ENCODE assay signal across 26 mouse cellular contexts in the genomic region with DNA sequence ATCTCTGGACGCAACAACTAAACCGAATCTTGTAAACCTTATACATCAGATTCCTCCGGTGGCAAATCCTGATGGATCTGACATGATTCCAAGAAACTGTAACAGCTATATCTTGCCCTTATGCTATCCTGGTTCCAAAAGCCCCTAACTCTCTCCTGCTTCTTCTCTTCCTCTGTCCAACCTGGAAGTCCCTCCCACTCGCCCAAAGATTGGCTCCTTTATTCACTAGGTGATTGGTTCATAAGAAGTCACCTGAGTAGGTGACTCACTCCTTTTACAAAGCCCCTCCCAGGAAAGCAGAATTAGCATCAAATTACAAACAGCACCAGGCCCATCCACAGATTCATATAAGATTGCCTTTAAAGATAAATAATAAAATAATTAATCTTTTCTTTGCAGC.
A peak's percentile ranks its signal among the peaks of the same experiment; 100 is the strongest.
DNase-seq lines count a peak whose midpoint lies in the region; ATAC-seq and TF ChIP-seq lines count a peak whose summit lies in the region.
"Had no signal": no experiment of that assay in that cellular context is flagged by ENCODE, and none has a peak within 500 bp of the region (broad histone marks: within the 10 kb centered on the region; RNA-seq: fewer than 3 reads in every experiment).

No protein-coding gene starts in this region.

- H3K4me3 ChIP-seq in cerebellum, adult 2 months (replicated peaks; ENCODE audit: insufficient read depth, low read depth, low read length), result peak overlapping the region; percentile 75
- no peak overlapping the region for H3K4me3 ChIP-seq in kidney, embryonic 14.5 days (ENCODE audit: low read length)
- H3K4me3 ChIP-seq: embryonic facial prominence, embryonic 15.5 days; erythroblast, embryonic 14.5 days; forebrain, embryonic 10.5 days; heart, embryonic 10.5 days; hindbrain, embryonic 12.5 days had no signal

- H3K9me3 ChIP-seq in kidney, embryonic 14.5 days (ENCODE audit: control insufficient read depth, low read length), result no peaks in the 10 kb centered on the region
- H3K9me3 ChIP-seq: embryonic facial prominence, embryonic 15.5 days; forebrain, embryonic 10.5 days; heart, embryonic 10.5 days; hindbrain, embryonic 12.5 days had no signal

- H3K27ac ChIP-seq in cerebellum, adult 2 months (ENCODE audit: insufficient read depth, low read length), result 0 out of 2 replicates have a peak overlapping the region, but pooled peaks have one; percentile 56
- H3K27ac ChIP-seq in kidney, embryonic 14.5 days (ENCODE audit: low read depth, low read length), result no peak overlapping the region
- H3K27ac ChIP-seq: embryonic facial prominence, embryonic 15.5 days; forebrain, embryonic 10.5 days; heart, embryonic 10.5 days; hindbrain, embryonic 12.5 days had no signal

- 33% methylated on average over 4 of the region's 4 CpGs for WGBS in cerebellum, adult 2 months
- WGBS in kidney, embryonic 14.5 days, result 96% methylated on average over 4 of the region's 4 CpGs

- peak in 1 of 2 experiments; percentile 17 for DNase-seq in cerebellum, adult 2 months
- DNase-seq in cerebellum, postnatal 4 days (ENCODE audit: low spot score in 2 of 2), result no peak
- DNase-seq in 3T3-L1 (ENCODE audit: low read depth, low spot score) (peak; percentile 15), ES-CJ7 (ENCODE audit: low read depth, low spot score) (peak; percentile 41)
- peak; percentile 13 for DNase-seq in brain, adult 2 months (ENCODE audit: low read depth, low spot score)
- no peak for DNase-seq in spleen, postnatal 14 days (ENCODE audit: low spot score in 2 of 2)
- no peak for DNase-seq in left cerebral cortex, adult 11 months (ENCODE audit: low spot score)
- DNase-seq: adrenal gland, postnatal 10 days; embryo, embryonic 11 days; gastrocnemius, postnatal 36 days; heart, adult 18-20 months; heart, postnatal 10 days; heart, postnatal 4 days; kidney, adult 9 months had no signal

- H3K27me3 ChIP-seq in cerebellum, adult 2 months (ENCODE audit: control insufficient read depth, insufficient read depth, low read length), result no peaks in the 10 kb centered on the region
- no peaks in the 10 kb centered on the region for H3K27me3 ChIP-seq in kidney, embryonic 14.5 days (ENCODE audit: control insufficient read depth, insufficient read depth, low read length)
- H3K27me3 ChIP-seq: CH12.LX; embryonic facial prominence, embryonic 15.5 days; hindbrain, embryonic 12.5 days had no signal

- no peak for TF ChIP-seq CTCF in cerebellum, adult 2 months (IDR thresholded peaks at IDR 0.05; ENCODE audit: borderline replicate concordance, insufficient read depth, low read depth, low read length)

- no peak for TF ChIP-seq POLR2A in cerebellum, adult 2 months (IDR thresholded peaks at IDR 0.05; ENCODE audit: borderline replicate concordance, insufficient read depth, low read length)

- H3K4me2 ChIP-seq in kidney, embryonic 14.5 days (replicated peaks; ENCODE audit: low read depth, low read length), result no peak overlapping the region
- H3K4me2 ChIP-seq: embryonic facial prominence, embryonic 15.5 days; hindbrain, embryonic 12.5 days had no signal

- no peak overlapping the region for H3K9ac ChIP-seq in kidney, embryonic 14.5 days (ENCODE audit: low read depth, low read length)
- H3K9ac ChIP-seq: embryonic facial prominence, embryonic 15.5 days; hindbrain, embryonic 12.5 days had no signal

- H3K4me1 ChIP-seq in cerebellum, adult 2 months (ENCODE audit: control insufficient read depth, insufficient read depth, low read length), result no peaks in the 10 kb centered on the region
- no peaks in the 10 kb centered on the region for H3K4me1 ChIP-seq in kidney, embryonic 14.5 days (ENCODE audit: control insufficient read depth, insufficient read depth, low read length)
- H3K4me1 ChIP-seq: embryonic facial prominence, embryonic 15.5 days; forebrain, embryonic 10.5 days; heart, embryonic 10.5 days; hindbrain, embryonic 12.5 days had no signal

- no peak for ATAC-seq in kidney, embryonic 14.5 days (ENCODE audit: low FRiP score, low TSS enrichment)
- ATAC-seq: forebrain, embryonic 14.5 days; hindbrain, embryonic 16.5 days; inflammation-experienced regulatory T-cells, adult 6 months; intestine, postnatal 0 days; Patski had no signal

- H3K36me3 ChIP-seq in kidney, embryonic 14.5 days (ENCODE audit: control insufficient read depth, insufficient read depth, low read length), result no peaks in the 10 kb centered on the region
- H3K36me3 ChIP-seq: embryonic facial prominence, embryonic 15.5 days; forebrain, embryonic 10.5 days; heart, embryonic 10.5 days; hindbrain, embryonic 12.5 days had no signal

Comparison
In these comparisons a context has a peak if more than half of its experiments do, and no peak if none do; other contexts are left out.
1. DNase-seq: peak in 3T3-L1 (single experiment), ES-CJ7 (single experiment) and brain, adult 2 months (single experiment); none in cerebellum, postnatal 4 days (0 of 2), spleen, postnatal 14 days (0 of 2) and left cerebral cortex, adult 11 months (single experiment).